Mouse (Mus musculus): ENCODE data around the gene Musk.

DNA sequence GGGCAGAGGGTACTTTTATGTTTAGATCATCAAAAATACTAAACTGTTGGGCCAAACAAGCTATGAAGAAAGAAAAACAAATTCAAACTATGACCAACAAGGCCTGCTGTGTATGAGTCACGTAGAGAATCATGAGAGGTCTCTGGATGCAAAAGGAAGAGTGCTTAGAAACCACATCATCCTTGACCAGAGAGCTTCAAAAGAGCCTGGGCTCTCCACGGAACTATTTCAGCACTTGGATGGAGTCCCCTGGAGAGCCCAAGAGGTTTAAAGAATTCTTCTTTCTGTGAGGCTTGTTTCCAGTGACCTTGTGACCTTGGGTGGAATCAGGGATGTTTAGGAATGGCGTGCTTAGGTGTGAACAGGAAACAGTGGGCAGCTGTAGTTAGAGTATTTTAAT lies 53.5 kb downstream of the Musk start:
- no peak for TF ChIP-seq CTCF (IDR thresholded peaks at IDR 0.05 in 2 of 3, conservative IDR thresholded peaks at IDR 0.05 in 1 of 3; ENCODE audit: control insufficient read depth in 1 of 3, insufficient read depth in 1 of 3, low read depth in 2 of 3, low read length in 3 of 3, poor library complexity in 1 of 3, severe bottlenecking in 1 of 3)
- TF ChIP-seq BHLHE40 (IDR thresholded peaks at IDR 0.05; ENCODE audit: borderline replicate concordance, low read depth, low read length), result no peak
